Mouse (Mus musculus): ENCODE results near the gene Map1a. TPM values are rescaled to one million over a fixed set of nuclear protein-coding genes. Genes with fewer than 3 reads are reported as not detected.

Map1a gene
- 10 to 100 TPM in 3 of 4 experiments, 1 to 10 TPM in 1; 7.9 to 12.2 (median 10.8) TPM for total RNA-seq (2022)

DNA sequence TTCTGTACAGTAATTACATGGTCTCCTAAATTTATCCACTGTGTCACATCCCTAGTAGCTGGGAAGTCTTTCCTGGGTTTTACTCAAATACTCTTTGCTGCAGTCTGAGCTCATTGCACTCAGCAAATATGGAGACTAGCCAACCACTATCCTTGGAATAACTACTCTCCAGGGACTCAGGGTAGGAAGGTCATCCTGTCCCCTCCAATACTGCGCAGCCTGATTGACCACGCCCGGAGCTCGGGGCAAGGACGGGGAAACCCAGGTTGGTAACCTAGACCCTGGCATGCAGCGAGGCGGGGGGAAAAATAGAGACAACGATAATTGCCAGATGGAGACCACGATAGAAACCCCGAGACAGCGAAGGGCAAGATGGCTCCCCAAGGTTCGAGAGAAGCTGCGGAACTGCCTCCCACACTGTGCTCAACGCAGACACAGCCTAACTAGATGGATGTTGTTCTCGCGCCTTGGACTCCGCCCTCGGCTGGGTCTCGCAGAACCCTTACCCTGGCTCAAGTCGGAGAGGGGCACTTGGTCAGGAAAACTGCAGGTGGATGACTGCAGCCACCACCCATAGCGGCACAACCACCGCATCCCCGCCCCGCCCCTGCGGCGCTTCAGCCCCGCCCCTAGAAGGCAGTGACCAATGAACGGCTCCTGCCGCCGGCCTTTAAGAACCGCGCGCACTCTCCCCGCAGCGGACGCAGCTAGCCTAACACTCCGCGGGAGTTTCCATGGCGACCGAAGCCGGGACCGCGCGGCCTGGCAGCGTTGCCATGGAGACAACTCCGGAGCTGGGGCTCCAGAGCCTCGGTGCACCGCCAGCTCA lies at the start of gene Map1a:
Gene Map1a, plus strand, starts transcription at position 700 of the 829 bp plus-strand sequence.
- DNase-seq (ENCODE audit: low spot score in 2 of 2): peak; percentile 66 to 79

DNA sequence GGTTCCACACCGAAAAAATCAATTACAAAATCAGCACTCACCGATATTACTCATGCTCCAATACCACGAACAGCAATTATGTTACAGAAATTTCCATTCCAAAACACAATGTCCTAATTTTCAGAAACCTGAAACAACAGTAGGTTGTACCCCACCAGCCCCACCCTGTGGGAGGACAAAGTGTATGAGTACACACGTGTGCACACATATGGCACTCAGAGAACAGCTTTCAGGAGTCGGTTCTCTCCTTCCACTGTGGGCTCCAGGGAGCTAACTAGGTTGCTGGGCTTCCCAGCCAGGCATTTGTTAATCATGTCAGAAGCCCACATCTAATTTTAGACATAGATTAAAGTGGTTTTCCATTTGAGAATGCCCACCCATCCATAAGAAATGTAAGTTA lies 45.3 kb upstream of the Map1a start:
- DNase-seq (ENCODE audit: low spot score in 2 of 2): no peak

GRCm38 (mm10) chr2:121249758-121250157 lies 39.6 kb upstream of the Map1a start:
- no peak for DNase-seq (ENCODE audit: low spot score in 2 of 2)

DNA sequence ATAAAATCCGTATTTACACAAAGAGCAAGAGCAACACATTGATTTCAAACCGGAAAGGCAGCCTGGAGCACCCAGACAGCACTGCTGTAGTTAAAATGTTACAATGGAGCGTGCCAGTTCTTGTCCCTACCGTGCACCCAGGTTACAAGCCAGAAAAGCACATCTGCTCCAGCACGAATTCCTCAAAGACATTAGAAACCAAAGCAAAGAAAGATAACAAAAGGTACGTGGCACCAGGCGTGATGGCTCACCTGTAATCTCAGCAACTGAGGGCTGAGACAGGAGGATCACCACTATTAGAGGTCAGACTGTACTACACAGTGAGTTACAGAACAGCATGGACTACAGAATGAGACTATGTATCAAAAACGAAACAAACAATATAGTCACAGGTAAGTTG lies 21.0 kb upstream of the Map1a start:
- no peak for DNase-seq (ENCODE audit: low spot score in 2 of 2)

DNA sequence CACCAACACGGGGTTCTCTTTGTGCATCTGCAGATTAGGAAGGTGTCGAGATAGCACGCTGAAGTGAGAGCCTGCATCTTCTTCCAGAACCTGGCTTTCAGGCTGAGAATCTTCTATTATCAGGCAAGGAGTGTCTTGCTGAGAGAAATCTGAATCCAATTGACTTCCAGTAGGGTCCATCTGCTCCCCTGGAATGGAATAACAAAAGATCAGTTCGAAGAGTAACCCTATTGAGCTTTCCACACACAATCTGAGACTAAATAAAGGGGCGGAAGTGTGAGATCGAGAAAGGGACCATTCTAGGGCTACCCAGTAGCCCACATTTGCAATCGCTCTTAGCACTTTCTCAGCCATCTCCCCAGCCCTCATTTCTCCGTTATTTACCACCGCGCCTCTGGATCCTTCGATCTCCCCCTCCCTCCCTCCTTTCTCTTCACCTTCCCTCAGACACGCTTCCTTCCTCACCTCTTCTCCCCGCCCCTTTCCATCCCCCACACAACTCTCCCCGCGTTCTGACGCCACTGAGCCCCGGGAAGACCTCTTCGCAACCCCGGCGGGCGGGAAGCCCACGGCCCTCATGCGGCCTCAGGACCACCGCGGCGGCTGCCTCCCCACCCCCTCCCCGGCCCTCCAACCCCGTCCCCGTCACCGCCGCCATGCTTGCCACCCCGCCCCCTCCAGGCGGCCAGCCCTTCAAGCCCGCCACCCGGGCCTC lies 18.7 kb upstream of the Map1a start:
- DNase-seq (ENCODE audit: low spot score in 2 of 2): no peak

DNA sequence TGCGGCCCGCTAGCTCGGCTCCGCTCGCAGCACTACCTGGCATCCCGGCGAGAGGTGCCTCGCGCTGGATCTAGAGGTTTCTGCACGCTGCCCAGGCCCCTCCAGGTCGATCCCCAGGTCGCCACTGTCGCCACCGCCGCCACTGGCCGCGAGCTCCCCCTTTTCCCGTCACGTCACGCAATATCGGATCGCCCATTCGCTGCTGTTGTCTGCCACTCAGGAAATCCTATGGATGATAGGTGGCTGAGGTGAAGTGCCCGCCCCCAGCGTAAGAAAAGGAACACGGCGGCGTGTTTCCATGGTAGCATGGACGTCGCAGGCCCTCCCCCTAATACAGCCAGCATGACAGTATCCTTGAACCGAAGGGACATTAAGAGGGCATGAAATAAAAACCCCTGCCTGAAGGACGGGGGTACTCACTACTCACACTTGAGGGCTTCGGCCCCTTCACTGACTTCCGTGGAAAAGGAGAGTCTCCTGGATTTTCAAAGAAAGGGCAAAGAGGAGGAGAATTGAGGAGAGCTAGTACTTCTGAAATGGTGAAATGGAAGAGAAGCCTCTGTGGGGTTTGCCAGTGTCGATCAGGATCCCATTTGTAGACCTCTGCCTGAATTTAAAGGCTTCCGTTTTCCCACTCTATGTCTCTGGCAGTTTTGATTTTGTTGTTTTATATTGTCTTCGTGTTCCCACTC lies 18.0 kb upstream of the Map1a start, which contains the start of gene Trp53bp1:
Gene Trp53bp1, minus strand, starts transcription at position 172 of the 692 bp plus-strand sequence.
- peak; percentile 90 for DNase-seq (ENCODE audit: low spot score in 2 of 2)

- no peak for DNase-seq (ENCODE audit: low spot score in 2 of 2)
These were observed 17.4 kb upstream of the Map1a start for GRCm38 (mm10) chr2:121271928-121272516.

GRCm38 (mm10) chr2:121287850-121288249 lies 1.6 kb upstream of the Map1a start:
- no peak for DNase-seq (ENCODE audit: low spot score in 2 of 2)

DNA sequence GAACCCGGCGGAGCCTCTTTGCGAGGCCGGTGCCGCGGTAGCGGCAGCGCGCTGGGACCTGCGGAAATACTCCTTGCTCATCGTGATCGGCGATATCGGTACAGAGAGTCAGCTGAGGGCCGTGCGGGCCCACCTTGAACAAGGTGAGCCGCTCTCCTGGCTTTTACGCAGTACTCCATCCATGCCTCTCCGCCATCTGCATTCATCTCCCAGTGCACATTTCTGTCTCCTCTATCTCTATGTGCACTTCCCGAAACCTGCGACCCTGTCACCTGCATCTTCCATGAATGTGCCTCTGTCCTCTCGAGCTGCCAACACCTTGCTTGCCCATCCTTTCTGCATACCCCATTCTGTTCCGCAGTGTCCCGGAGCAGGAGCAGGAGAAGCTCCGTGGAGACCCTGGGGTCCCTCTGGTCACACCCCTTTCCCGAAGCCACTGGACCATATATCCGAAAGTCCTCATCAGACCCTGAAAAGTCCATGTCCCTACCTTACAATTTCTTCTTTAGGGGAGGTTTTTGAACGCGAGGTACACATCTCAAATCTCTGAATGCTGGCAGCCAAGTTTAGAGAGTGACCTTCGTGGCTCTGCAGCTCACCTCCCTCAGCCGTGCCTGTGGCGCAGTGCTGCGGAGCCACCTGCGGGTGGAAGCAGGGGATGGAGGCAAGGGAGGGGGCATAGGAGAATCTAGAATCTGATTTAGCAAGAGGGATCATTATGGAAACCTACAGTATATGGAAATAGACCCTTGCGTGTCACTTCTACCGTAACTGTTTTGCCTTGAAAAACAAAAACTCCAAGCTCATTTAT lies 535 bp downstream of the Map1a start:
- no peak for DNase-seq (ENCODE audit: low spot score in 2 of 2)

GRCm38 (mm10) chr2:121292316-121293013 lies 3.1 kb downstream of the Map1a start:
- DNase-seq (ENCODE audit: low spot score in 2 of 2): no peak

DNA sequence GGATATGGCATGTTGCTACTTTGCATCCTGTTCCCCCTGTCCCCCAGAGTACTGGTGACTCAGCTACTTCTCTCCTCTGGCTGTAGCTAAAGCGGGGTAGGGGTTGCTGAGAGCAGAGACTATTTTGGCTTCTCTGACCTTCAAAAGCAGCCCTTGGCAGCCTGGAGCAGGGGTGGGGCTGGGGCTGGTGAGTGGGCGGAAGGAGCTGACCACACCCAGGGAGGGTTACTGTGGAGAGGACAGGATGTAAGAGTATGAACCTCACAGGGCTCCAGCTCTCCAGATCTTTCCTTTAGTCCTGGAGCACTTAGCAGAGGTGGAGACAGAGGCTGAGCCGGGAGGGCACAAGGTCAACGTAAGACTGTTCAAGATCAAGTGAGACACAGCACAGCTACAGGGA lies 4.8 kb downstream of the Map1a start:
- peak; percentile 54 to 56 for DNase-seq (ENCODE audit: low spot score in 2 of 2)

GRCm38 (mm10) chr2:121294753-121295607 lies 5.6 kb downstream of the Map1a start:
- DNase-seq (ENCODE audit: low spot score in 2 of 2): peak in 1 of 2 experiments; percentile 38

GRCm38 (mm10) chr2:121295608-121296571 lies 6.5 kb downstream of the Map1a start:
- no peak for DNase-seq (ENCODE audit: low spot score in 2 of 2)

- DNase-seq (ENCODE audit: low spot score in 2 of 2): no peak
These were observed 7.4 kb downstream of the Map1a start for GRCm38 (mm10) chr2:121296754-121297231.

DNA sequence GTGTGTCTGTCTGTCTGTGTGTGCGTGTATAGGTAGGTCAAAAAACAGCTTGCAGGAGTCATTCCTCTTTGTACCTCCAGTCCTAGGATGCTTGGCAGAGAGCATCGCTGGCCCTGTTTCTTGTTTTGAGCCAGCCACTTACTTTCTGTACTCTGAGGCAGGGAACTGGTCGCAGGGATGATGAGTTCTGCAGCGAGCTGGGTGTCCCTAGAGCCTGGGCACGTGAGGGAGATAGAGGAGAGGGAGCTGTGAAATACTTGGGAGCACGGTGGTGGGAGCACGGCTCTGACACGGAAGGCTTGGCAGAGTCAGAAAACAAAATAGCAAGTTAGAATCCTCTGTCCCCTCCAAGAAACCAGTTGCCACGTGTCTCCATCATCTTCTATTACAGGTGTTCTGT lies 8.3 kb downstream of the Map1a start:
- no peak for DNase-seq (ENCODE audit: low spot score in 2 of 2)

GRCm38 (mm10) chr2:121298131-121298530 lies 8.7 kb downstream of the Map1a start:
- no peak for DNase-seq (ENCODE audit: low spot score in 2 of 2)

- no peak for DNase-seq (ENCODE audit: low spot score in 2 of 2)
These were observed 10.1 kb downstream of the Map1a start for GRCm38 (mm10) chr2:121299471-121299870.

- no peak for DNase-seq (ENCODE audit: low spot score in 2 of 2)
These were observed 10.6 kb downstream of the Map1a start for GRCm38 (mm10) chr2:121300036-121300435.

All from gastrocnemius, adult 8-10 months (tissue).